Mouse (Mus musculus): ENCODE measurements around the gene Lck. TPM values are rescaled to one million over a fixed set of nuclear protein-coding genes. Genes with fewer than 3 reads are reported as not detected.
"Not testable (repeated sequence)": the region's sequence is repeated elsewhere in the genome, so short reads cannot be mapped to it uniquely, and the experiment has no call there.

The Lck gene
- total and polyA plus RNA-seq, 2 experiments from 2014 or later, result 17.5 to 20.7 TPM

DNA sequence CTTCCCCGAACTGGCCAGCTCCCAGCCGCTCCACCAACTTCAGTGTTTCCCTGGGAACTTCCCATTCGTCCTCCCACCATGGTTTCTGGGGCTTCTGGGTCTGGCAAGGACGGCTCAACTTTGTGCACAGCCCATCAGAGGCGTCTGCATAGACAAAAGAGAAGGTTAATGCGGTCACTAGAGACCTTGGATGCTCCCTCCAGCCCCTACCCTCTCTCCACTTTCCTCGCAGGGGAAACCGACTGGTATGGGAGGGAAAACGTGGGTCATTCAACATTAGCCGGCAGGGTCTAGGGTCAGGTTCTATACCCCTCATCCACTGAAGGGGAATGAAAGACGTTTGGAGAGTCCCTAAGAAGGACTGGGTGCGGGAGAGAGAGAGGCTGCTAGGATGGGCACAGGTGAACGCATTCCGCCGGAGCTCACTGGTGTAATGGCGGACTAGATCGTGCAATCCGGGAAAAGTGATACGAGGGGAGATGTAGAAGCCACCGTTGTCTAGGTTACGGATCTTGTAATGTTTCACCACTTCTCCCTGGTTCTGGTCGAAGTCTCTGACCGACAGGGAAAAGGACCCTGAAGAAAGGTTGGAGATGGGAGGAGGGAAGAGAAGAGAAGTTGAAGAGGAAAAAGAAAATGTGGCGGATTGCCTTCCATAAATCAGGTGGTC lies 17.4 kb downstream of the Lck start:
- peak overlapping the region; percentile 45 for H3K4me3 ChIP-seq (ENCODE audit: low read depth, low read length)
- peak overlapping the region; percentile 88 for H3K4me2 ChIP-seq (ENCODE audit: low read depth, low read length, poor library complexity, severe bottlenecking)
- DNase-seq (ENCODE audit: low spot score) (no peak), ATAC-seq (ENCODE audit: low FRiP score) (peak; percentile 64; the same call in 1 of the 2 replicates)
- TF ChIP-seq CTCF (IDR thresholded peaks at IDR 0.05), result no peak
- under 1% methylated on average over 23 of the region's 24 CpGs for WGBS
- peak overlapping the region; percentile 82 for H3K27ac ChIP-seq (ENCODE audit: low read depth, low read length)
- H3K4me1 ChIP-seq (ENCODE audit: insufficient read depth, low read length), result peaks cover 5% of the 10 kb centered on the region; the same call in 1 of the 2 replicates
- H3K9ac ChIP-seq (replicated peaks; ENCODE audit: low read length, poor library complexity, severe bottlenecking), result peak overlapping the region; percentile 61
- H3K9me3 ChIP-seq (ENCODE audit: low read length), result no peaks in the 10 kb centered on the region
- no peaks in the 10 kb centered on the region for H3K27me3 ChIP-seq (ENCODE audit: insufficient read depth, low read length)
- H3K36me3 ChIP-seq (ENCODE audit: insufficient read depth, low read length), result no peaks in the 10 kb centered on the region

DNA sequence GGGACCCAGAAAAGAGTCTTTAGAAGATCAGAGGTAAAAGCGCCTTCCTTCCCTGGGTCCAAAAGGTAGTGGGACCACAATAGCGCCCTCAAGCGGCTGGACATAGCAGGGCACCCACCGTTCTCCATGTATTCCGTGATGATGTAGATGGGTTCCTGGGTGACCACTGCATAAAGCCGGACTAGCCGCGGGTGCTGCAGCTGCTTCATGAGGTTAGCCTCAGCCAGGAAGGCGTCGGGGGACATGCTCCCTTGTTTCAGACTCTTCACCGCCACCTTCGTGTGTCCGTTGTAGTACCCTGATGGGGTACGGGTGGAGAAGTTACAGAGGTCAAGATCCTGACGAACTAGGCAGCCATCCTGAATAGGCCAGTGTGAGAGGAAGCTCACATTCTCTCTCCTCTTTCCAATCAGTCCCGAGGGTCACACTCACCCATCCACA lies 18.0 kb downstream of the Lck start:
- no peaks in the 10 kb centered on the region for H3K27me3 ChIP-seq (ENCODE audit: insufficient read depth, low read length)
- 3% methylated on average over 16 of the region's 16 CpGs for WGBS
- no peaks in the 10 kb centered on the region for H3K36me3 ChIP-seq (ENCODE audit: insufficient read depth, low read length)
- peak overlapping the region; percentile 61 for H3K9ac ChIP-seq (replicated peaks; ENCODE audit: low read length, poor library complexity, severe bottlenecking)
- peak; percentile 78 for TF ChIP-seq CTCF (IDR thresholded peaks at IDR 0.05)
- no peaks in the 10 kb centered on the region for H3K9me3 ChIP-seq (ENCODE audit: low read length)
- H3K27ac ChIP-seq (ENCODE audit: low read depth, low read length), result peak overlapping the region; percentile 82
- peak overlapping the region; percentile 88 for H3K4me2 ChIP-seq (ENCODE audit: low read depth, low read length, poor library complexity, severe bottlenecking)
- peaks cover 5% of the 10 kb centered on the region; the same call in 1 of the 2 replicates for H3K4me1 ChIP-seq (ENCODE audit: insufficient read depth, low read length)
- DNase-seq (ENCODE audit: low spot score) (peak; percentile 67), ATAC-seq (ENCODE audit: low FRiP score) (peak; percentile 44; the same call in 1 of the 2 replicates)
- peak overlapping the region; percentile 45 for H3K4me3 ChIP-seq (ENCODE audit: low read depth, low read length)

DNA sequence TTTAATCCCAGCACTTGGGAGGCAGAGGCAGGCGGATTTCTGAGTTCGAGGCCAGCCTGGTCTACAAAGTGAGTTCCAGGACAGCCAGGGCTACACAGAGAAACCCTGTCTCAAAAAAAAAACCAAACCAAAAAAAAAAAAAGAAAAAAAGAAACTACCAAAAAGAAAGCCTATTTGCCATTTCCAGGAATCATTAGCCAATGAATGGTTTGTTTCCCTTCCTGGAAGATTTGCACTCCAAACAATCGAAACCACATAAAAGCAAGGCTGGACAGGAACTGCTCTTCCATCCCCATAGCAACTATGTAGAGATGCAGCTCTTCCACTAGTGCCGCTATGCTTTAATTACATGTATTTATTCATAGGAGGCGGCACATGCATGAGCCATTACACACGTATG lies 18.9 kb downstream of the Lck start:
- WGBS, result 35% methylated on average over 4 of the region's 6 CpGs
- H3K9me3 ChIP-seq (ENCODE audit: low read length); H3K4me2 ChIP-seq (ENCODE audit: low read depth, low read length, poor library complexity, severe bottlenecking); H3K9ac ChIP-seq (replicated peaks; ENCODE audit: low read length, poor library complexity, severe bottlenecking); H3K36me3 ChIP-seq (ENCODE audit: insufficient read depth, low read length); ATAC-seq (ENCODE audit: low FRiP score); H3K4me3 ChIP-seq (ENCODE audit: low read depth, low read length); H3K27ac ChIP-seq (ENCODE audit: low read depth, low read length); H3K4me1 ChIP-seq (ENCODE audit: insufficient read depth, low read length); H3K27me3 ChIP-seq (ENCODE audit: insufficient read depth, low read length); DNase-seq (ENCODE audit: low spot score): not testable (repeated sequence)

DNA sequence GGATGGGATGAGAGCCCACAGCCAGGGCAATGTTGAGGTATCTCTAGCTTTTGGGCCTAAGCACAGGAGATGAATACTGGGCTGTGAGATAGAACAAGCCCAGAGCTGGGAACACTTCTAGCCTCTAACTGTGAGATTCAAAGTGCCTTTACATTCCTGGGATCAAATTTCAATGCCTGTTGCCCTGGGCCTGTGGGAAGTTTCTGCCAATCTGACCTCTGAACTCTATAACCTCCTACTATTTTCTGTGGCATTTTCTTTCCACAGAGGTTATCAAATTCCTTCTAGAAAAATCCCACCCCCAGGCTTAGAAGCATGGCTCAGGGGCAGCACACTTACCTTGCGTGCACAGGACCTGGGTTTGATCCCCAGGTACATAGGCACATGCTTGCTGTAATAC lies 23.1 kb downstream of the Lck start:
- WGBS, result 76% methylated on average over 1 of the region's 1 CpGs
- no peak for ATAC-seq (ENCODE audit: low FRiP score)
- no peak for DNase-seq (ENCODE audit: low spot score)

DNA sequence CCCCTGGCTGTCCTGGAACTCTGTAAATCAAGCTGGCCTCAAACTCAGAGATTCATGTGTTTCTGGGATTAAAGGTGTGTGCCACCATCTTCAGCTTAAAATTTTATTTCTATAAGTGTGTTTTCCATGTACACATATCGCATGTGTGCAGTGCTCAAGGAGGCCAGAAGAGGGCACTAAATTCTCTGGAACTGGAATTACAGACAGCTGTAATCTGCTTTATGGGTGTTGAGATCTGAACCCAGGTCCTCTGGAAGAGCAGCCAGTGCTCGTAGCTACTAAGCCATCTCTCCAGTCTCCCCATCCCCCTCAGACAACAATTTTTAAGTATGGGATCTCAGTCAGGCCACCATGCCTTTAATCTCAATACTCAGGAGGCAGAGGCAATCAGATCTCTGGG lies 24.1 kb downstream of the Lck start:
- H3K27me3 ChIP-seq (ENCODE audit: insufficient read depth, low read length), result no peaks in the 10 kb centered on the region
- no peaks in the 10 kb centered on the region for H3K9me3 ChIP-seq (ENCODE audit: low read length)
- peak; percentile 16 for DNase-seq (ENCODE audit: low spot score)
- no peak overlapping the region for H3K27ac ChIP-seq (ENCODE audit: low read depth, low read length)
- TF ChIP-seq CTCF (IDR thresholded peaks at IDR 0.05), result peak; percentile 52
- no peaks in the 10 kb centered on the region for H3K36me3 ChIP-seq (ENCODE audit: insufficient read depth, low read length)
- H3K4me2 ChIP-seq (ENCODE audit: low read depth, low read length, poor library complexity, severe bottlenecking), result no peak overlapping the region
- no peak overlapping the region for H3K4me3 ChIP-seq (ENCODE audit: low read depth, low read length)
- ATAC-seq (ENCODE audit: low FRiP score), result no peak
- 95% methylated on average over 2 of the region's 2 CpGs for WGBS
- no peaks in the 10 kb centered on the region for H3K4me1 ChIP-seq (ENCODE audit: insufficient read depth, low read length)
- no peak overlapping the region for H3K9ac ChIP-seq (replicated peaks; ENCODE audit: low read length, poor library complexity, severe bottlenecking)

More for the DNA sequence above, 23.1 kb downstream of the Lck start:
- H3K27ac ChIP-seq (ENCODE audit: low read depth, low read length), result no peak overlapping the region
- no peak for TF ChIP-seq CTCF (IDR thresholded peaks at IDR 0.05)
- no peaks in the 10 kb centered on the region for H3K27me3 ChIP-seq (ENCODE audit: insufficient read depth, low read length)
- no peak overlapping the region for H3K4me3 ChIP-seq (ENCODE audit: low read depth, low read length)
- no peak overlapping the region for H3K4me2 ChIP-seq (ENCODE audit: low read depth, low read length, poor library complexity, severe bottlenecking)
- H3K9me3 ChIP-seq (ENCODE audit: low read length), result no peaks in the 10 kb centered on the region
- no peaks in the 10 kb centered on the region for H3K36me3 ChIP-seq (ENCODE audit: insufficient read depth, low read length)
- H3K4me1 ChIP-seq (ENCODE audit: insufficient read depth, low read length), result 0 out of 2 replicates have a peak, but pooled peaks cover 3% of the 10 kb centered on the region
- H3K9ac ChIP-seq (replicated peaks; ENCODE audit: low read length, poor library complexity, severe bottlenecking), result no peak overlapping the region

DNA sequence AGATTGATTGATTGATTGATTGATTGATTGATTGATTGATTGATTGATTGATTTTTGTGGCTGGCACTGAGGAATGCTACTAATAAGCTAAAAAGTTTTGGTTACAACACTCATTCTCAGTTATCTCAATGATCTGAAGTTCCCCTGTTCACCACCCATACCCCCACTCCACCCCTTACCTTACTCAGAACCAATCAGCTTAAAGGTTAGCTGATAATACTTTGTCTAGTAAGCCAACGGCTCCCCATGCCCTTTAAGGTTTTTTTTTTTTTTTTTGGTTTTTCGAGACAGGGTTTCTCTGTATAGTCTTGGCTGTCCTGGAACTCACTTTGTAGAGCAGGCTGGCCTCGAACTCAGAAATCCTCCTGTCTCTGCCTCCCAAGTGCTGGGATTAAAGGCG lies 25.8 kb downstream of the Lck start:
- not testable (repeated sequence) for H3K4me1 ChIP-seq (ENCODE audit: insufficient read depth, low read length); H3K36me3 ChIP-seq (ENCODE audit: insufficient read depth, low read length); H3K4me2 ChIP-seq (ENCODE audit: low read depth, low read length, poor library complexity, severe bottlenecking); H3K27ac ChIP-seq (ENCODE audit: low read depth, low read length); H3K9me3 ChIP-seq (ENCODE audit: low read length); H3K27me3 ChIP-seq (ENCODE audit: insufficient read depth, low read length); H3K4me3 ChIP-seq (ENCODE audit: low read depth, low read length); DNase-seq (ENCODE audit: low spot score); H3K9ac ChIP-seq (replicated peaks; ENCODE audit: low read length, poor library complexity, severe bottlenecking); ATAC-seq (ENCODE audit: low FRiP score)
- 85% methylated on average over 4 of the region's 4 CpGs for WGBS
